Mouse (Mus musculus): ENCODE measurements around the gene Pramel7.
"Not testable (repeated sequence)": the region's sequence is repeated elsewhere in the genome, so short reads cannot be mapped to it uniquely, and the experiment has no call there.

The Pramel7 gene

DNA sequence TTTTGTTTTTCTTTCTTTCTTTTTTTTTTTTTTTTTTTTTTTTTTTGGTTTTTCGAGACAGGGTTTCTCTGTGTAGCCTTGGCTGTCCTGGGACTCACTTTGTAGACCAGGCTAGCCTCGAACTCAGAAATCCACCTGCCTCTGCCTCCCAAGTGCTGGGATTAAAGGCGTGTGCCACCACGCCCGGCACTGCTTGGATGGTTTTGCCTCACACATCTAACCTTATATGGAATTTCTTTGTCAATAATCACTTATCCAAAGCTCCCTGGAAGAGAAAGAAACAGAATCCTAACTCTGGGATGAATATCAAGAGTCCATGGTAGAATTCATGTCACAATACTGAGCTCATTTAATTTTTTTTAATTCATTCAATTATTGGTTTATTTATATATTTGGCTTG is at the start of gene Pramel7:
Pramel7 (minus strand) TSS at position 101 of the 400 bp plus-strand sequence.
- in situ Hi-C loops (cut with MboI), result not testable (repeated sequence)

DNA sequence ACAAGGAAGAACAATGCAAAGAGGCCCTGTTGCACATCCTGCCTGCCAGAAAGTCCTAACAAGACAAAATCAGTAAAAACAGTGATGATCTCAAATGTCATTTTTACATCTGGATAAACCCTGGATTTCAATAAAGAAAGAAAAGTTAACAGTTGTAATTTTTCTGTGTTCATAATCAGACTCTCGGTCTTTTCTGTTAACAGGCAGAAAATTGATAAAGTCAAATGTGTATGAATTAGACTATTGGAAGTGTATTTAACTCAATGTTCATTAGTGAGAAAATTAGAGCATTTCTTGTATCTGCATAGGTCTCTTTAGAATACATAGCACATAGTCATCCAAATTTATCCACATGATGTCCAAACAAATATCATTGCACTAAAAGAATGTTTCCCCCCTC is 48.5 kb upstream of the Pramel7 start, which contains the start of gene Olfr1128:
Olfr1128 (minus strand) TSS at position 101 of the 400 bp plus-strand sequence.
- in situ Hi-C loops (cut with MboI), result no loop called here

DNA sequence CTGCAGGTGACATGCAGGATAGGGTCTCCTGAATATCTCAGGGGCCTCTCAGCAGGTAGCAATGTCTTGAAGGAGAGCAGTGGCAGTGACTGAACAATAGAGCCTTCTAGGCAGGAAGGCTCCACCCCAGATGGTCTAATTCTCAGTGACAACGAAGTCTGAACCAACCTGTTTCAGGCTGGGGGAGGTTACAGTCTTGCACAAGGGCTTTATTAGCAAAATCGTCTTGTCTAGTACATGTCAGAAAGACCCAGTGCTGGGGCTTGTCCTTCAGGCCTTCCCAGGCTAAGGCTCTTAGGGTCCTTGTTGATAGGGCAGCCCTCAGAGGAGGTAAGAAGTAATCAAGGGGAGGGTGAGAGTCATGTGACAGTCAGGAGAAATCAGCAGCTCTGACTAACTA is 37.9 kb upstream of the Pramel7 start:
- in situ Hi-C loops (cut with MboI), result no loop called here

- in situ Hi-C loops (cut with MboI), result no loop called here
Measured at GRCm38 (mm10) chr2:87531496-87531895, 34.6 kb upstream of the Pramel7 start, which contains the start of gene Olfr153. Gene Olfr153 (plus strand): TSS chr2:87531796.

GRCm38 (mm10) chr2:87525899-87526616 is 29.2 kb upstream of the Pramel7 start:
- in situ Hi-C loops (cut with MboI), result not testable (repeated sequence)

GRCm38 (mm10) chr2:87520651-87521050 is 23.8 kb upstream of the Pramel7 start:
- in situ Hi-C loops (cut with MboI), result no loop called here

DNA sequence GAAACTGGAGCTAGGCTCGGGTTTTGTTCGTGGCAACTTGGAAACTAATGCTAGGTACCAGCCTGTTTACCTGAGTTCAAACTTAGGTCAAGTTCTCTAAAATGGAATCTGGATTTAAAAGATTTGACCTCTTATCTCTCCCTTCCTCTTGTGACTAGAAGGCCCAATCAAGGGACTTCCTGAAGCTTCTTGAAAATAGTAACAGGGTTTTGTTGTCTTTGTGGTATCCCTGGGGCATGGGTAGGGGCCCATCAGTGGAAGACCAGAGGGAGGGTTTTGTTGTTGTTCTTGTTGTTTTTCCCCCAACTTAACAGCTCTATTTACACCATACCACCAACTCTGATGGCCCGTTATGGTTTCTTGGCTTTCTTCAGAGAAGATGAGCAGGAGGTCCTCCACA is 19.7 kb upstream of the Pramel7 start:
- in situ Hi-C loops (cut with MboI), result no loop called here

- in situ Hi-C loops (cut with MboI), result no loop called here
Measured at GRCm38 (mm10) chr2:87515457-87516060, 18.7 kb upstream of the Pramel7 start.

DNA sequence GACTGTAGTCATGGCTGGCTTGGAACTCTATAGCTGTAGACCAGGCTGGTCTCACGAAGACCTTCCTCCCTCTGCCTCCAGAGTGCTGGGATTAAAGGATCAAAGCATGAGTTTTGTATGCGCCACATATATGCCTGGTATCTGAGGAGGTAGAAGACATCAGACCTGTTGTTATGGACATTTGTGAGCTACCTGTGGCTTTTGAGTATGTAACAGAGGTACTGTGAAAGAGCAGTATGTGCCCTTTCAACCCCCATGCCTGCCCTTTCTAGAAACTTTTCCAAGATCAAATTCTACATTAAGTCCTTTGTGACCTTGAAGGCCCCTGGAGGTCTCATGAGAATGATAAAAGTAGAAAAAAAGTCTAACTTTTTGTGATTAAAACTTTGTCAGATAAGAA is 18.2 kb upstream of the Pramel7 start:
- in situ Hi-C loops (cut with MboI), result no loop called here

DNA sequence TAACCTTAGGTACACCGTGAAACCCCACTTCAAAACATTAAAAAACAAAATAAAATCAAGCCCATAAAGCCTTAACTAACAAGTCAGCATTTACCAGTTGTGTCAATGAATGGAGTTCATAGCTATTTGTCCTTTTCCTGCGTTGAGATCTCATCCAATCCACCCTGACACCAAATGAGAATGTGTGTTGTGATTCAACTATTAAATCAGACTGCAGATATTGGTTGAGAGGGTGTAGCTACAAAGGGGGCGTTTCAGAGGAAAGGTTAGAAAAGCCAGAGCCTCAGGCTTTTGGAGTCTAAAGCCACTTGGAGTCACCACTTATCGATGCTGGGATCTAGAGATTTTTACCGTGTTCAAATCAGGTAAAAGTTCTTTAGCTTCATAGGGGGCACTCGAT is 9.4 kb upstream of the Pramel7 start, which contains the start of gene Pramel6:
Pramel6 (plus strand) TSS at position 301 of the 400 bp plus-strand sequence.
- in situ Hi-C loops (cut with MboI), result no loop called here

- in situ Hi-C loops (cut with MboI), result no loop called here
Measured at GRCm38 (mm10) chr2:87482276-87482675, 14.6 kb downstream of the Pramel7 start.

DNA sequence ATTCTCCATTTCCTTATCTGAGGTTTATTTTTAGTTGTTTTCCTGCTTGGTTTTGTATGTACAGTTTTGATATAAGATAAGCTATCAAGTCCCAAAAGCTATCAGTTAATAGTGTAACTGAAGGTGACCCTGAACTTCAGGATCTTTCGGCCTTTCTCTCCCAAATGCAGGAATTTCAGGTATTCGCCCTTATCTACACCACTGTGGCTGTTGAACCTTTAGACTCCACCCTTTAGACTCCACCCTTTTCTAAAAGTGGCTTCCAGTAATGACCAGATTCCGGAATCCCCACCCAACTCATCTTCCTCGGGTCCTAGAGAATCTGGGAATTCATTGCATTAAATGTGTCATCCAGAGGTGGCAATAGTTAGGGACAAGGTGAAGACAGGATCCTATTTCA is 15.7 kb downstream of the Pramel7 start:
- in situ Hi-C loops (cut with MboI), result no loop called here

- in situ Hi-C loops (cut with MboI), result no loop called here
Measured at GRCm38 (mm10) chr2:87480207-87480606, 16.7 kb downstream of the Pramel7 start.

- in situ Hi-C loops (cut with MboI), result no loop called here
Measured at GRCm38 (mm10) chr2:87461769-87462168, 35.1 kb downstream of the Pramel7 start.

- in situ Hi-C loops (cut with MboI), result no loop called here
Measured at GRCm38 (mm10) chr2:87453662-87454061, 43.2 kb downstream of the Pramel7 start, which contains the start of gene Olfr1126. Gene Olfr1126 (plus strand): TSS chr2:87453962.

Measured in mature B cell (primary cell).